Mouse (Mus musculus) stomach, postnatal 0 days (tissue): Measurements from ENCODE around the gene Micu2.

Experiments used
- CTCF ChIP-seq: IDR thresholded peaks from 2 replicates; pipeline ENCODE4 v1.5.1; 2016; ENCODE audit warnings: antibody characterized with exemption, low read depth, mild to moderate bottlenecking, moderate library complexity
- EP300 ChIP-seq: optimal IDR thresholded peaks from 2 replicates; pipeline ENCODE3; 2016; ENCODE audit warnings: antibody characterized with exemption

DNA sequence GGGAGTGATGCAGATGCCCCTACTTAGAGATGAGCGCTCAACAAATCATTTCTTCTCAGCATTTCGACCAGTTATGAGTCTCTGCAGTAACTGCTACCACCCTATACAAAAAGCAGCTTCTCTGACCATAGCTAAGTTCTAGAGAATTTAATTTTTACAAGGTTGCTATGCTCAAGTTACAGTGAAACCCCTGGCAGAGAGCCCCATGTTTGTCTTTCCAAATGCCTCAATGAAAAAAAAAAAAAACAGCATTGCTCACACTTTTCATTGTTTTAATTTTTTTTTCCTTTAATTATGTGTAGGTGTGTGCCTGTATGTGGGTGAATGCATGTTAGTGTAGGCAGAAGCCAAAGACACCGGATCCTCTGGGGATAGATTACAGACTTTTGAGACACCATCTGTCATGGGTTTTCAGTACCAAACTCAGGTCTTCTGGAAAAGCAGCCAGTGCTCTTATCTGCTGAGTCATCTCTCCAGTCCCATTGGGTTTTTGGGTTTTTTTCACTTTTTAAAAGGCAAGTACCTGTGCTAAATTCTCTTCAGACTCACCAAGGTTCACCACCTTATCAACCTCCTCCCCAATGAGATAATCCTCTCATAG lies 132.3 kb downstream of the Micu2 start:
- TF ChIP-seq EP300 (no peak), CTCF (no peak)
